Mouse (Mus musculus) adrenal gland, adult 2 months (tissue): ENCODE measurements around the gene Rpp25. TPM values are rescaled to one million over a fixed set of nuclear protein-coding genes. Genes with fewer than 3 reads are reported as not detected.

Experiments used
- polyA plus RNA-seq: library from polyadenylated mRNA; depleted of rRNA; stranded (reverse); fragments of >200 nt; gene quantifications from 2 replicates; pipeline ENCODE4 v1.2.3, GENCODE M21; 2012; rRNA removed
- total RNA-seq, 2 experiments: library from RNA; stranded (reverse); gene quantifications; 2 replicates each; pipeline ENCODE4 v1.2.3; 2021

Gene Rpp25
- total and polyA plus RNA-seq, 3 experiments: 1.6 to 6.3 (median 5.8) TPM

Other genes starting within 250 kb of the Rpp25 start
- 10 to 100 TPM; 40.5 to 53.8 TPM for gene 1700017B05Rik, start 241.4 kb upstream of the Rpp25 start, total RNA-seq
- 33.0 and 42.8 TPM in 2 replicates for gene 1700017B05Rik, start 241.4 kb upstream of the Rpp25 start, polyA plus RNA-seq
- gene Ppcdc, start 63.9 kb upstream of the Rpp25 start, total RNA-seq: 10 to 100 TPM; 21.7 to 21.9 TPM
- gene Ppcdc, start 63.9 kb upstream of the Rpp25 start, polyA plus RNA-seq: 38.0 and 43.9 TPM in 2 replicates
- 10 to 100 TPM in 1 of 2 experiments, 1 to 10 TPM in 1; 8.4 to 18.1 TPM for gene Scamp5, start 36.0 kb upstream of the Rpp25 start, total RNA-seq
- gene Scamp5, start 36.0 kb upstream of the Rpp25 start, polyA plus RNA-seq: 21.0 and 21.7 TPM in 2 replicates
- 100 to 1,000 TPM; 430 to 653 TPM for gene Cox5a, start 17.2 kb downstream of the Rpp25 start, total RNA-seq
- gene Cox5a, start 17.2 kb downstream of the Rpp25 start, polyA plus RNA-seq: 880 and 1,121 TPM in 2 replicates
- 10 to 100 TPM; 19.3 to 33.8 TPM for gene Fam219b, start 33.5 kb downstream of the Rpp25 start, total RNA-seq
- 45.8 and 61.8 TPM in 2 replicates for gene Fam219b, start 33.5 kb downstream of the Rpp25 start, polyA plus RNA-seq
- gene Mpi, start 48.7 kb downstream of the Rpp25 start, total RNA-seq: 10 to 100 TPM; 35.6 to 41.8 TPM
- gene Mpi, start 48.7 kb downstream of the Rpp25 start, polyA plus RNA-seq: 23.1 and 29.0 TPM in 2 replicates
- 10 to 100 TPM; 65.7 to 72.3 TPM for gene Scamp2, start 56.9 kb downstream of the Rpp25 start, total RNA-seq
- 81.1 and 94.0 TPM in 2 replicates for gene Scamp2, start 56.9 kb downstream of the Rpp25 start, polyA plus RNA-seq
- 10 to 100 TPM; 11.0 to 14.7 TPM for gene Ulk3, start 85.4 kb downstream of the Rpp25 start, total RNA-seq
- 20.7 and 23.0 TPM in 2 replicates for gene Ulk3, start 85.4 kb downstream of the Rpp25 start, polyA plus RNA-seq
- gene Cplx3, start 102.3 kb downstream of the Rpp25 start, total RNA-seq: not detected
- not detected in 2 replicates for gene Cplx3, start 102.3 kb downstream of the Rpp25 start, polyA plus RNA-seq
- gene Lman1l, start 116.7 kb downstream of the Rpp25 start, total RNA-seq: not detected
- not detected in 2 replicates for gene Lman1l, start 116.7 kb downstream of the Rpp25 start, polyA plus RNA-seq
- gene Csk, start 149.6 kb downstream of the Rpp25 start, total RNA-seq: 10 to 100 TPM; 61.1 to 95.5 TPM
- gene Csk, start 149.6 kb downstream of the Rpp25 start, polyA plus RNA-seq: 75.0 and 80.2 TPM in 2 replicates
- gene Cyp1a2, start 179.7 kb downstream of the Rpp25 start, total RNA-seq: 1 to 10 TPM in 1 of 2 experiments, not detected in 1; 1.6 TPM
- 0.24 TPM in 1 of 2 replicates, not detected in the other for gene Cyp1a2, start 179.7 kb downstream of the Rpp25 start, polyA plus RNA-seq
- under 1 TPM; 0.28 to 0.61 TPM for gene Cyp1a1, start 183.9 kb downstream of the Rpp25 start, total RNA-seq
- 0.07 and 0.18 TPM in 2 replicates for gene Cyp1a1, start 183.9 kb downstream of the Rpp25 start, polyA plus RNA-seq
- gene Edc3, start 204.5 kb downstream of the Rpp25 start, total RNA-seq: 1 to 10 TPM; 7.6 to 7.8 TPM
- 5.3 and 5.5 TPM in 2 replicates for gene Edc3, start 204.5 kb downstream of the Rpp25 start, polyA plus RNA-seq